Comparison of ENCODE assay signal across 21 mouse cellular contexts in the genomic region with DNA sequence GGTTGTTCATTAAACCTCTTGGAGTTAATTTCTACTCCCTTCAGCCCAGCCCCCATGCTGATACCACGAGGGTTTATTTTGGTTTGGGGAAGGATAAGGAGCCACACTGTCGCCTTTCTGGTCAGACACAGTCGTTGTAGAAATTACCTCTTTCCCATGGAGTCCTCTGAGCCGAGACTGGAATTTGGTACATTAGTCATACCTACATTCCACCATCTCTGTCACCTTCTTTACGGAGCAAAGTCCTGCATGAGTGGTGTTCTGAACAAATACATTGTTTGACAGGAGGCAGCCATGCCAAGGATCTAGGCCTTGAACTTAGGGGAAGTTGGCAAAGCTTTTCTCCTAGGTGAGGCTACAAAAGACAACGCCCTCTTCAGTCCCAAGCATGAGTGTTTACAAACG.
DNase-seq lines count a peak whose midpoint lies in the region; ATAC-seq and TF ChIP-seq lines count a peak whose summit lies in the region.
"Had no signal": no experiment of that assay in that cellular context is flagged by ENCODE, and none has a peak within 500 bp of the region (broad histone marks: within the 10 kb centered on the region; RNA-seq: fewer than 3 reads in every experiment).

No protein-coding gene starts in this region.

- H3K9ac ChIP-seq in liver, postnatal 0 days (replicated peaks): no peak overlapping the region
- no peak overlapping the region for H3K9ac ChIP-seq in liver, embryonic 12.5 days
- no peak overlapping the region for H3K9ac ChIP-seq in intestine, postnatal 0 days (ENCODE audit: low read depth, low read length)
- H3K9ac ChIP-seq in kidney, embryonic 16.5 days (replicated peaks; ENCODE audit: low read length): no peak overlapping the region
- H3K9ac ChIP-seq in stomach, embryonic 16.5 days (ENCODE audit: low read length): no peak overlapping the region
- H3K9ac ChIP-seq: liver, embryonic 15.5 days; neural tube, embryonic 12.5 days had no signal

- ATAC-seq in liver, postnatal 0 days: peak; percentile 80
- no peak for ATAC-seq in liver, embryonic 12.5 days
- peak; percentile 79 for ATAC-seq in intestine, postnatal 0 days
- ATAC-seq in kidney, embryonic 16.5 days (ENCODE audit: low FRiP score, low TSS enrichment): peak; percentile 82
- peak; percentile 51 for ATAC-seq in stomach, embryonic 16.5 days (ENCODE audit: insufficient read depth, low FRiP score)
- ATAC-seq: forebrain, embryonic 14.5 days; hindbrain, postnatal 0 days had no signal

- DNase-seq in liver, postnatal 0 days: peak; percentile 37
- DNase-seq in cerebellum, adult 8-10 months: no peak
- DNase-seq in thymus, adult 18-20 months: no peak
- DNase-seq: adrenal gland, postnatal 14 days; cerebellum, adult 11-12 months; cerebellum, postnatal 36 days; heart, adult 11 months; thymus, postnatal 4 days had no signal

- H3K36me3 ChIP-seq in liver, postnatal 0 days (replicated peaks; ENCODE audit: insufficient read depth, low read length): no peaks in the 10 kb centered on the region
- no peaks in the 10 kb centered on the region for H3K36me3 ChIP-seq in liver, embryonic 12.5 days
- no peaks in the 10 kb centered on the region for H3K36me3 ChIP-seq in intestine, postnatal 0 days (ENCODE audit: control insufficient read depth, insufficient read depth)
- no peaks in the 10 kb centered on the region for H3K36me3 ChIP-seq in kidney, embryonic 16.5 days (ENCODE audit: insufficient read depth, low read length)
- H3K36me3 ChIP-seq in stomach, embryonic 16.5 days (ENCODE audit: control insufficient read depth, insufficient read depth, low read length): no peaks in the 10 kb centered on the region
- H3K36me3 ChIP-seq: embryonic facial prominence, embryonic 10.5 days; limb, embryonic 10.5 days; liver, embryonic 15.5 days; neural tube, embryonic 12.5 days had no signal

- peak; percentile 64; the same call in 1 of the 2 replicates for TF ChIP-seq EP300 in liver, postnatal 0 days (IDR thresholded peaks at IDR 0.05; ENCODE audit: low read depth)

- no peak overlapping the region for H3K27ac ChIP-seq in liver, postnatal 0 days (ENCODE audit: low read depth)
- H3K27ac ChIP-seq in liver, embryonic 12.5 days: no peak overlapping the region
- no peak overlapping the region for H3K27ac ChIP-seq in intestine, postnatal 0 days (ENCODE audit: low read depth, low read length)
- peak overlapping the region; percentile 57 for H3K27ac ChIP-seq in kidney, embryonic 16.5 days (ENCODE audit: low read length)
- no peak overlapping the region for H3K27ac ChIP-seq in stomach, embryonic 16.5 days (ENCODE audit: low read length)
- H3K27ac ChIP-seq: embryonic facial prominence, embryonic 10.5 days; hindbrain, postnatal 0 days; layer of hippocampus, adult 2 months; limb, embryonic 10.5 days; liver, embryonic 15.5 days; neural tube, embryonic 12.5 days had no signal

- H3K4me2 ChIP-seq in liver, postnatal 0 days (ENCODE audit: low read depth, low read length): no peak overlapping the region
- H3K4me2 ChIP-seq in liver, embryonic 12.5 days: no peak overlapping the region
- H3K4me2 ChIP-seq in intestine, postnatal 0 days (replicated peaks; ENCODE audit: low read depth): no peak overlapping the region
- no peak overlapping the region for H3K4me2 ChIP-seq in kidney, embryonic 16.5 days (replicated peaks; ENCODE audit: low read depth, low read length)
- H3K4me2 ChIP-seq in stomach, embryonic 16.5 days (ENCODE audit: low read depth, low read length): no peak overlapping the region
- H3K4me2 ChIP-seq: liver, embryonic 15.5 days; neural tube, embryonic 12.5 days had no signal

- WGBS in liver, postnatal 0 days (ENCODE audit: insufficient replicate concordance): 56% methylated on average over 7 of the region's 7 CpGs
- 55% methylated on average over 7 of the region's 7 CpGs for WGBS in liver, embryonic 12.5 days (ENCODE audit: insufficient replicate concordance)
- 37% methylated on average over 7 of the region's 7 CpGs for WGBS in intestine, postnatal 0 days
- 56% methylated on average over 7 of the region's 7 CpGs for WGBS in kidney, embryonic 16.5 days
- WGBS in stomach, embryonic 16.5 days: 52% methylated on average over 7 of the region's 7 CpGs

- H3K27me3 ChIP-seq in liver, postnatal 0 days (ENCODE audit: insufficient read depth, low read length): no peaks in the 10 kb centered on the region
- no peaks in the 10 kb centered on the region for H3K27me3 ChIP-seq in liver, embryonic 12.5 days (replicated peaks)
- H3K27me3 ChIP-seq in intestine, postnatal 0 days (replicated peaks; ENCODE audit: control insufficient read depth, insufficient read depth, low read length): no peaks in the 10 kb centered on the region
- no peaks in the 10 kb centered on the region for H3K27me3 ChIP-seq in kidney, embryonic 16.5 days (ENCODE audit: insufficient read depth, low read length)
- no peaks in the 10 kb centered on the region for H3K27me3 ChIP-seq in stomach, embryonic 16.5 days (ENCODE audit: control insufficient read depth, insufficient read depth, low read length)
- H3K27me3 ChIP-seq: liver, embryonic 15.5 days; neural tube, embryonic 12.5 days had no signal

- H3K4me1 ChIP-seq in liver, postnatal 0 days (ENCODE audit: insufficient read depth): peaks cover 17% of the 10 kb centered on the region
- peaks cover 41% of the 10 kb centered on the region for H3K4me1 ChIP-seq in liver, embryonic 12.5 days
- no peaks in the 10 kb centered on the region for H3K4me1 ChIP-seq in intestine, postnatal 0 days (replicated peaks; ENCODE audit: control insufficient read depth, insufficient read depth, low read length)
- H3K4me1 ChIP-seq in kidney, embryonic 16.5 days (ENCODE audit: insufficient read depth, low read length): peaks cover 7% of the 10 kb centered on the region; the same call in 1 of the 2 replicates
- H3K4me1 ChIP-seq in stomach, embryonic 16.5 days (ENCODE audit: control insufficient read depth, insufficient read depth, low read length): peaks cover 5% of the 10 kb centered on the region; the same call in 1 of the 2 replicates

- TF ChIP-seq CTCF in liver, postnatal 0 days (IDR thresholded peaks at IDR 0.05; ENCODE audit: low read depth): no peak
- no peak for TF ChIP-seq CTCF in intestine, postnatal 0 days (IDR thresholded peaks at IDR 0.05; ENCODE audit: low read depth)

- no peaks in the 10 kb centered on the region for H3K9me3 ChIP-seq in liver, postnatal 0 days (ENCODE audit: low read length)
- H3K9me3 ChIP-seq in liver, embryonic 12.5 days (replicated peaks): no peaks in the 10 kb centered on the region
- no peaks in the 10 kb centered on the region for H3K9me3 ChIP-seq in intestine, postnatal 0 days (ENCODE audit: control insufficient read depth)
- no peaks in the 10 kb centered on the region for H3K9me3 ChIP-seq in kidney, embryonic 16.5 days (ENCODE audit: low read length)
- H3K9me3 ChIP-seq in stomach, embryonic 16.5 days (replicated peaks; ENCODE audit: control insufficient read depth, low read length): no peaks in the 10 kb centered on the region
- H3K9me3 ChIP-seq: embryonic facial prominence, embryonic 10.5 days; limb, embryonic 10.5 days; liver, embryonic 15.5 days; megakaryocyte, embryonic 14.5 days; neural tube, embryonic 12.5 days had no signal

- H3K4me3 ChIP-seq in liver, postnatal 0 days (ENCODE audit: low read depth, low read length): no peak overlapping the region
- H3K4me3 ChIP-seq in liver, embryonic 12.5 days: no peak overlapping the region
- no peak overlapping the region for H3K4me3 ChIP-seq in intestine, postnatal 0 days (ENCODE audit: low read depth, low read length)
- H3K4me3 ChIP-seq in kidney, embryonic 16.5 days (ENCODE audit: low read length): no peak overlapping the region
- H3K4me3 ChIP-seq in stomach, embryonic 16.5 days (replicated peaks; ENCODE audit: low read length): no peak overlapping the region
- H3K4me3 ChIP-seq: embryonic facial prominence, embryonic 10.5 days; erythroblast, embryonic 14.5 days; layer of hippocampus, adult 2 months; limb, embryonic 10.5 days; liver, embryonic 15.5 days; megakaryocyte, embryonic 14.5 days; neural tube, embryonic 12.5 days had no signal
